Mouse (Mus musculus) heart, postnatal 4 days (tissue): ENCODE results near the gene Mmp28. TPM values are rescaled to one million over a fixed set of nuclear protein-coding genes. Genes with fewer than 3 reads are reported as not detected.

Experiments used
- DNase-seq: peaks from one replicate; pipeline ENCODE4 v3.0.0; 2021
- total RNA-seq, 2 experiments: library from RNA; stranded (reverse); gene quantifications; 2 replicates each; pipeline ENCODE4 v1.2.3; 2021

Mmp28 gene
- total RNA-seq, 2 experiments from 2014 or later, result 7.0 to 7.1 TPM

- DNase-seq, result no peak
Measured at GRCm38 (mm10) chr11:83403787-83404186, 59.1 kb downstream of the Mmp28 start.

- DNase-seq, result no peak
Measured at GRCm38 (mm10) chr11:83398724-83399123, 64.1 kb downstream of the Mmp28 start.

GRCm38 (mm10) chr11:83397626-83398025 lies 65.2 kb downstream of the Mmp28 start:
- no peak for DNase-seq

GRCm38 (mm10) chr11:83394802-83395439 lies 68.0 kb downstream of the Mmp28 start:
- DNase-seq, result no peak

- DNase-seq, result no peak
Measured at GRCm38 (mm10) chr11:83393062-83393461, 69.8 kb downstream of the Mmp28 start.

Other genes starting within 250 kb of the Mmp28 start
- under 1 TPM; 0.14 to 0.20 TPM for gene Slfn14, start 176.3 kb downstream of the Mmp28 start, total RNA-seq
- 10 to 100 TPM; 76.7 to 83.4 TPM for gene Ap2b1, start 164.0 kb downstream of the Mmp28 start, total RNA-seq
- gene Pex12, start 160.5 kb downstream of the Mmp28 start, total RNA-seq, result 10 to 100 TPM in 1 of 2 experiments, 1 to 10 TPM in 1; 7.1 to 10.0 TPM
- 10 to 100 TPM; 31.5 to 32.3 TPM for gene Rasl10b, start 53.9 kb downstream of the Mmp28 start, total RNA-seq
- gene Gas2l2, start 33.6 kb downstream of the Mmp28 start, total RNA-seq, result not detected
- gene 1700020L24Rik, start 25.4 kb downstream of the Mmp28 start, total RNA-seq, result under 1 TPM in 1 of 2 experiments, not detected in 1; 0.56 TPM
- 10 to 100 TPM; 59.2 to 62.8 TPM for gene Taf15, start 10.0 kb upstream of the Mmp28 start, total RNA-seq
- gene Heatr9, start 59.1 kb upstream of the Mmp28 start, total RNA-seq, result not detected
- not detected for gene Ccl5, start 67.4 kb upstream of the Mmp28 start, total RNA-seq
- 1 to 10 TPM; 1.1 to 1.5 TPM for gene Ccl9, start 115.6 kb upstream of the Mmp28 start, total RNA-seq
- 1 to 10 TPM; 1.7 to 2.1 TPM for gene Ccl6, start 130.0 kb upstream of the Mmp28 start, total RNA-seq
- gene Rpl9-ps1, start 182.6 kb upstream of the Mmp28 start, total RNA-seq, result not detected
- under 1 TPM in 1 of 2 experiments, not detected in 1; 0.38 TPM for gene Ccl3, start 186.3 kb upstream of the Mmp28 start, total RNA-seq
- gene Ccl4, start 199.5 kb upstream of the Mmp28 start, total RNA-seq, result not detected
- not detected for gene Wfdc17, start 240.9 kb upstream of the Mmp28 start, total RNA-seq
- under 1 TPM; 0.77 to 0.98 TPM for gene Wfdc18, start 245.9 kb upstream of the Mmp28 start, total RNA-seq